ENCODE assay signal across 14 mouse cellular contexts in genomic region chr14:25413510-25413909, GRCm38 (mm10).
"Had no signal": no experiment of that assay in that cellular context is flagged by ENCODE, and none has a peak within 500 bp of the region (broad histone marks: within the 10 kb centered on the region; RNA-seq: fewer than 3 reads in every experiment).

No protein-coding gene starts in this region.

- H3K4me3 ChIP-seq: liver, embryonic 15.5 days; lung, embryonic 15.5 days; megakaryocyte, embryonic 14.5 days; midbrain, embryonic 13.5 days; midbrain, embryonic 15.5 days; neural tube, embryonic 12.5 days had no signal

- H3K9ac ChIP-seq: liver, embryonic 15.5 days; lung, embryonic 15.5 days; midbrain, embryonic 13.5 days; midbrain, embryonic 15.5 days; neural tube, embryonic 12.5 days had no signal

- H3K36me3 ChIP-seq: liver, embryonic 15.5 days; lung, embryonic 15.5 days; midbrain, embryonic 13.5 days; midbrain, embryonic 15.5 days; neural tube, embryonic 12.5 days had no signal

- ATAC-seq: midbrain, embryonic 13.5 days; midbrain, embryonic 15.5 days had no signal

- H3K4me1 ChIP-seq: liver, embryonic 15.5 days; lung, embryonic 15.5 days; midbrain, embryonic 13.5 days; midbrain, embryonic 15.5 days had no signal

- H3K9me3 ChIP-seq: liver, embryonic 15.5 days; lung, embryonic 15.5 days; megakaryocyte, embryonic 14.5 days; midbrain, embryonic 13.5 days; midbrain, embryonic 15.5 days; neural tube, embryonic 12.5 days had no signal

- H3K27me3 ChIP-seq: liver, embryonic 15.5 days; lung, embryonic 15.5 days; midbrain, embryonic 13.5 days; midbrain, embryonic 15.5 days had no signal

- DNase-seq: lung, adult 2 months; lung, postnatal 14 days; right cerebral cortex, postnatal 14 days; thymus, adult 18-20 months; thymus, postnatal 14 days; thymus, postnatal 36 days had no signal

- H3K4me2 ChIP-seq: liver, embryonic 15.5 days; lung, embryonic 15.5 days; midbrain, embryonic 11.5 days; midbrain, embryonic 13.5 days; midbrain, embryonic 15.5 days; neural tube, embryonic 12.5 days had no signal

- H3K27ac ChIP-seq: liver, embryonic 15.5 days; lung, embryonic 15.5 days; macrophage; midbrain, embryonic 13.5 days; midbrain, embryonic 15.5 days; neural tube, embryonic 12.5 days had no signal
